Mouse (Mus musculus) granulocyte monocyte progenitor cell, adult 5-6 weeks (primary cell): ENCODE results near the gene Zfp626. TPM values are rescaled to one million over a fixed set of nuclear protein-coding genes. Genes with fewer than 3 reads are reported as not detected.
"Not testable (repeated sequence)": the region's sequence is repeated elsewhere in the genome, so short reads cannot be mapped to it uniquely, and the experiment has no call there.

Experiments
- ATAC-seq: replicated peaks from 2 replicates; pipeline ENCODE4 v1.8.0; 2016; ENCODE audit warnings: mild to moderate bottlenecking, moderate TSS enrichment, inconsistent platforms; ENCODE audit not compliant: poor library complexity, severe bottlenecking
- total RNA-seq, 2 experiments: library from RNA; stranded (forward) in 1 of 2; stranded (reverse) in 1 of 2; fragments of 200-712, 200-1000 nt in 1 of 2; fragments of >200 nt in 1 of 2; fragmentation: Nextera tagmentation in 1 of 2; gene quantifications; 2 replicates each; pipeline ENCODE4 v1.2.3; 2014 to 2017

Gene Zfp626
- total RNA-seq (2014; fragmentation: Nextera tagmentation) (9.5 and 10.6 TPM in 2 replicates), total RNA-seq (2017) (4.1 and 7.3 TPM in 2 replicates)

DNA sequence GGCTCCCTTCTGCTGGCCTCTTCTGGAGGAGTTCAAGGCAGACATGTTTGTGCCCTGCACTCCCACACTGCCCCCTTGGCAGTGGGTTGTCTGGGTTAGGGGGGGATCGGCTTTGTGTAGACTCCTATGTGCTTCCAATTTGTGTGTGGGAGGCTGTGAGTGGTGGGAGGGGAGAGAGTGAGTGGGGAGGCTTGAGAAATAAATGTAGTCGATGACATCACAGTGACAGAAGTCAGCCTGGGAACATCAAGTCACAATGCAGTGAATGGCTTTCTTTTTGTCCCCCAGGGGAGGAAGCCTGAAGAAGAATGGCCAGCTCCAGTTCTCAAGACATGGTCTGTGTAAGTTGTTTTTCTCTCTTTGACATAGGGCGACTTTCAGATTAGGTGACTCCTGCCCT lies at the start of gene Zfp626:
Zfp626 (plus strand) TSS at position 301 of the 400 bp plus-strand sequence.
- not testable (repeated sequence) for ATAC-seq

DNA sequence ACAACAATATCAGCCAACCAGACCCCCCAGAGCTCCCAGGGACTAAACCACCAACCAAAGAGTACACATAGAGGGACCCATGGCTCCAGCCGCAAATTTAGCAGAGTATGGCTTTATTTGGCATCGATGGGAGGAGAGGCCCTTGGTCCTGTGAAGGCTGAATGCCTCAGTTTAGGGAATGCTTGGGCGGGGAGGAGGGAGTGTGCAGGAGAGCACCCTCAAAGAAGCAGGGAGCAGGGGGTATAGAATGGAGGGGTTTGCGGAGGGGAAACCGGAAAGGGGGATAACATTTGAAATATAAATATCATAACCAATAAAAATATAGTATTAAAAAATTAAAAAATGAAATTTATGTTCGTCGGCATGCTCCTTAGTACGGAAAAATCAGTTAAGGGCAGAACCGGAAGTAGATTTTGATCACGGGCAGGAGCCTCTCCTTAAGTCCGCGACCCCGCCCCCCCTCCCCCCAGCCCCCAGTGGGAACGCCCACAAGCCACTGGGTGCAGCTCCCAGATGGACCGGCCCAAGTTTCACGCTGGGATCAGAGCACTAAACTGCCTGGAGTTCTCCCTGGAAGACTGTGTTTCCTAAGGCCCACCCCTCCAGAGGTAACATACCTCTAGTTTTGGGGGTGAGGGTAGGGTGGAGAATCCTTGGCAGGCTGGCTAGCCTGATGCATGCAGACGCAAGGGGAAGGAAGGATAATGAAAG lies 41.7 kb upstream of the Zfp626 start:
- 0 out of 2 replicates have a peak, but pooled peaks have one; percentile 17 for ATAC-seq

DNA sequence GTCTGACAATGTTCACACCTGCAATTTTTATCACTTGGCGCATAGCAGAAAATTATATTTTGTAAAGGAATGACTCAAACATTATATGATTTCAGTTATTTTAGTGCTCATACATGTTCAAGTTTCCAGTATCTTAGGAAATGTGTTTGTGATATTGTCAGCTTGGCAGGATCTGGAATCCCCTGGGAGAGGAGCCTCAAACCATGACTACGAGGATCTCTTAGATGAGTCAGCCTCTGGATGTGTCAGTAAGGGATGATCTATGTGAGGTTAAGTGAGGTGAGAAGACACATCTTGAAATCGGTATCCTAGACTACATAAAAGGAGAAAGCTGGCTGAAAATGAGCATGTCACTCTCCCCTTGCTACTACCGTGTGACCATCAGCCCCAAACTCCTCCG lies 17.7 kb upstream of the Zfp626 start:
- ATAC-seq, result no peak

DNA sequence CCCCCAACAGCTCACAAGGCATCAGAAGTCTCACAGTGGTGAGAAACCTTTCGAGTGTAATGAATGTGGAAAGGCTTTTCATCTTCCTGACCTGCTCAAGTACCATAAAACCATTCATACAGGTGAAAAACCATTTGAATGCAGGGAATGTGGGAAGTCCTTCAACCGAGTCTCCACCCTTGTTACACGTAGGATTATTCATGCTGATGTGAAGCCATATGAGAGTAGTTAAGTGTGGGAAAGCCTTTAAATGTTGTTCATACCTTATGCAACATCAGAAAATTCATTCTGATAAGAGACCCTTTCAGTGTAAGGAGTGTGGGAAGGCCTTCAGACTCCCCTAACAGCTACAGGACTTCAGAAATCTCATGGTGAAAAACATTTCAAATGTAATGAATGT lies 13.1 kb upstream of the Zfp626 start:
- ATAC-seq, result not testable (repeated sequence)

DNA sequence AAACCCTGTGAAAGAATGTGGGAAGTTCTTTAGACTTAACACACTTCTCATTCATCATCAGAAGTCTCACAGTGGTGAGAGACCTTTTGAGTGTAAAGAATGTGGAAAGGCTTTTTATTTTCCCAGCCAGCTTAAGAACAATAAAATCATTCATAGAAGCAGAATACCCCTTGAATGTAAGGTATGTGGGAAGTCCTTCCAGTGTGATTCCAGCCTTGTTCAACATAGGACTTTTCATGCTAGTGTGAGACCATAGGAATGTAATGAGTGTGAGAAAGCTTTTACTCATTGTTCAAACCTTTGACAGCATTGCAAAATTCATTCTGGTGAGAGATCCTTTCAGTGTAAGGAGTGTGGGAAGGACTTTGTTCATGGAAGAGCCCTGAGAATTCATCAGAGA lies 12.4 kb upstream of the Zfp626 start:
- ATAC-seq, result no peak

DNA sequence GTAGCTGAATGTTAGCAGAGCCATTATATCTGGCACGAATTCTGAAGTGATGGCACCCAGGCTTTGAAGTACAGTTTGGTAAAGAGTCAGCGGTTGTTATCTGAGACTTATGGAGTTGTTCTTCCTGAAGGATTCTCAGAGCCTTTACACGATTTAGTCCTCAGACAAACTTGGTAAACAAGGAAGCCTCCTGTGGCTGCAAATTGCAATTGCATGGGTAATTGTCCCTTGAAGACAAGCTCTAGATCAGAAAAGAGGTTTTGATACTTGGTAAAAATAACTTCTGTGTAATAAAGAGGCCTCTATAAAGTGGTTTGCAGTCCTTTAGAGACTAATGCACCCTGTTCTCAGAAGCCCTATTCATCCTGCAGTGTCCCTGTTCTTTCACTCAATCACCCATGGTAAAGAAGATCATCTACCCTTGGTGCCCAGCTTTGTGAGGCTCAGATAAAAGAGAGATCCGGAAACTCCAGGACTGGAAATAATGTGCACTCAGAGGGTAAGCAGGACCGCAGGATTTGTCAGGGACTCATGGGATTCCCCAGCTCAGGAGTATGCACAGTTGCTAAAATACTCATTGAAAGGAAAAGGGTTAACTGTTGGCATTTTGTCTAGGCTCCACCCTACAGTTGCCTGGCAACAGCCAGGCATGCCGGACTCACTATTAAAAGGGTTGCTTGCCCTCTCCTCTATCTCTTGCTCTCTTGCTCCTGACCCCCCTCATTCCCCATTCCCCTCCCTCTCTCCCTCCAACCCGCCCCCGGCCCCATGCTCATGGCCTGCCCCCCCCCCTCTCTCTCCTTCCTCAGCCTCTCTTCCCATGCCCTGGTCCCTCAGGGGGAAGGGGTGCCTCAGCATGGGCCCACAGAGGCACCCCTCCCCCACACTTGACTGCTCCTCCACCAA lies 8.8 kb upstream of the Zfp626 start:
- no peak for ATAC-seq

DNA sequence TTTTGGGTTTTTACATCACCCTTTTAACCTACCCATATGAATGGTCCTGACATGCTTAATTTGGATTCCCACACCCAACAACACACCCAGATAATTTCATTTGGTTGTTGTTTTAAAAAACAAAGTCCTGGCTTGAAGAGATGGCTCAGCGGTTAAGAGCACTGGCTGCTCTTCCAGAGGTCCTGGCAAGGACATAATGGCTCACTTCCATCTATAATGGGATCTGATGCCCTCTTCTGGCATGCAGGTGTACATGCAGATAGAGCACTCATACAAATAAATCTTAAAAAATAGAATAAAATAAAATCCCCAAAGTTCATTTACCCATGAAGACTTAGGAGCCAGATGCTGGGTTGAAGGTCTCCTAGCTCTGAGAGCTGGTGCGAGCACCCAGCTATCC lies 5.9 kb upstream of the Zfp626 start:
- no peak for ATAC-seq

DNA sequence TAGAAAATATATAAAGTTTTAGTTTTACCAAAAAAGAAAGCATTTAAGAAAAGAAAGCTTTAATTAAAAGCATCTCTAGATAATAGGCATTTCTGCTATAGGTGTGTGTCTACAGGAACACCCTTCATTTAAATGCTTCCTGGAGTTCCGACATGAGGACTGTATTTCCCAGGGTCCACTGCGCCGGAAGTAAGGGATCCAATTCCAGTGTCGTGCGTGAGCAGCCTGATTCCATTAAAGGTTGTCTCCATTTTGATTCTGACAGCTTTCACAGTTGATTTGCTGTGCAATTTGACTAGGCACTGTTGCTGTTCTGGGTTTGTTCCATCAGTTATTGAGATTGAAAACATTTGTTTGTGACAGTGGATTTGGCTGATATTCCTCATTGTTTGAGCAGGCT lies 4.0 kb upstream of the Zfp626 start:
- no peak for ATAC-seq

DNA sequence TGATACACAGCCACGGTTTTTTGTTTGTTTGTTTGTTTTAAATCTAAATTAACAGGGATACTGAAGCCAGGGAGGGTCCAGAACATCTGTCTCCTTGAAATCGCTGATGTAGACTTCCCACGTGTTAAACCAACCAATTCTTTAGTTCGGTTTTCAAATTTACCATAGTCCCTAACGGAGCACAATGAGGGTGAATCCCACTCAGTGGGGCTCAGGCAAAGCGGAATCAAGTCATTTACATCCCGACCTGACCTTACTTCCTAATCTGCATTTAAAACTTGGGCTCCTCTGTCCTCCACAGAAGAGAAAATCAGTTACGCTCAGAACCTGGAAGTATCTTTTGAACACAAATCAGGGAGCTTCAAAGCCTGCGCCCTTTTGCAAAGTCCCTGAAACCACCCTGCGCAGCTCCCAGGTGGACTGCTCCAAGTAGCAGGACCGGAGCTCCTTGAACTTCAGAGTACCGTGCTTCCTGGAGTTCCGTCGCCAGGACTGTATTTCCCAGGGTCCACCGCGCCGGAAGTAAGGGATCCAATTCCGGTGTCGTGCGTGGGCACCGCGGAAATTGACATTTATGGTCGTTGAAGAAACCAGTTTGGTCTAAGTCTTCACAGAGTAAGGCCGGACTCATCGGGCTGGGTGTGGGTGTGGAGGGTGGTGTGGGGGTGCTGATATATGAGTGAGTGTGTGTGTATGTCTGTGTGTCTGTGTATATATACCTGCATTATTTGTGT lies 2.5 kb upstream of the Zfp626 start:
- ATAC-seq, result peak; percentile 99

DNA sequence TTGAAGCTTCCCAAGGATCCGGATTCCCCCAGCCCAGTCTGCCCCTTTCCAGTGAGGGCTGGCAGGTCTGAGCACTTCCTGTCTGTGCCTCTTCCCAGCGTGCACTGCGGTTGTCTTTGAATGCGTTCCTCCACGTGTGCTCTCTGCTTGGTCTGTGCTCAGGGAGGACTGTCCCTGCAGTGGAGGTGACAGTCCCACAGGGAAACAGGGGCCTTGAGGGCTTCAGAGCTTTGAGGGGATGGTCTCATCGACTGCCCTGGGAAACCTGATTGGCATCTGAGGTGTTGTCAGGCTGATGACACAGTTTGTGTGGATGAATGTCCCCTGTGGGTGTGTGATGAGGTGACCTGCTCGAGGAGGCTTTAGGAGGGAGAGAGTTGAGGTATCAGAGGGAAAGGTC lies 309 bp downstream of the Zfp626 start:
- not testable (repeated sequence) for ATAC-seq

DNA sequence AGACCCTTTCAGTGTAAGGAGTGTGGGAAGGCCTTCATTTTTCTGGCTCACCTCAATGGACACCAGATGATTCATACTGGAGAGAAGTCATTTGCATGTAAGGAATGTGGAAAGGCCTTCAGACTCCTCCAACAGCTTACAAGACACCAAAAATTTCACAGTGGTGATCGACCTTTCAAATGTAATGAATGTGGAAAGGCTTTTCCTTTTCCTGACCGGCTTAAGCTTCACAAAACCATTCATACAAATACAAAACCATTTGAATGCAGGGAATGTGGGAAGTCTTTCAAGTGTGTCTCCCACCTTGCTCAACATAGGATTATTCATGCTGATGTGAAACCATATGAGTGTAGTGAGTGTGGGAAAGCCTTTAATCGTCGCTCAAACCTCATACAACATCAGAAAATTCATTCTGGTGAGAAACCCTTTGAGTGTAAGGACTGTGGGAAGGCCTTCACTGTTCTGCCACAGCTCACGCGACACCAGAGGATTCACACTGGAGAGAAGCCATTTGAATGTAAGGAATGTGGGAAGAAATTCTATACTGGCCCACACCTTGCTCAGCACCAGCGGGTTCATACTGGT lies 11.6 kb downstream of the Zfp626 start:
- no peak for ATAC-seq

DNA sequence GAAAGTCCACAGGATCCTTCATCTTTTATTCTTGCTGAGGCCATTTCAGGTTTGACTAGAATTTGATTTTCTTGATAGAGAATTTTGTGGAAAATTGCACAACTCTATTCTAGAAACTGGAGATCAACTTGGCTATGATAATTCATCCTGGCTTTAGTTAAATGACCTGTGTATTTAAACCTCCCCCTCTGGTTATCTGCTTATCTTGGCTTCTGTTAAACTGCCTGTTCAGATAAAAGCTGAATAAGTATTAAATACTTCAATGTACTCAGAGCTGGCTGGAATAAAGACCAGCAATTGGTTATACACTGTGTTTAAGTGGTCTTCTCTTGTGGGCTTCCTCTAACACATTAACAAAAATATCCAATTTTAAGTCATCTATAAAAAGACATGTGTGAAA lies 15.6 kb downstream of the Zfp626 start:
- no peak for ATAC-seq

DNA sequence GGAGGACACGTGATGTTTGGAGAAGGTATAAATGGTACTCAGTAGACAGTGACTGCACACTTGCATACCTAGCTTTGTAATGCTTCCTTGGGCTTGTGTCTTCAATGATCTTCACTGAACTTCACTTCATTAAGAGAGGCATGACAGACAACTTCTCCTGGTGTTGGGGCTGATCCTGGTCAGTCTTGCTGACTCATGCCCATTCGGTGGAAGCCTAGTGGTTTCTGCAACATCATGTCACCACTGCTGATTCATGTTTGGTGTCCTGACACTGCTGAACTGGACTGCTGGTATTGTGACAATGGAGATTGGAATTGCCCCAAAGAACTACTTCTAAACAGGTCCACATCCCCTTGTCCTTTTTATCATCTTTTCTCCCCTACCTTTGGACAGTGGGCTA lies 27.1 kb downstream of the Zfp626 start:
- no peak for ATAC-seq

DNA sequence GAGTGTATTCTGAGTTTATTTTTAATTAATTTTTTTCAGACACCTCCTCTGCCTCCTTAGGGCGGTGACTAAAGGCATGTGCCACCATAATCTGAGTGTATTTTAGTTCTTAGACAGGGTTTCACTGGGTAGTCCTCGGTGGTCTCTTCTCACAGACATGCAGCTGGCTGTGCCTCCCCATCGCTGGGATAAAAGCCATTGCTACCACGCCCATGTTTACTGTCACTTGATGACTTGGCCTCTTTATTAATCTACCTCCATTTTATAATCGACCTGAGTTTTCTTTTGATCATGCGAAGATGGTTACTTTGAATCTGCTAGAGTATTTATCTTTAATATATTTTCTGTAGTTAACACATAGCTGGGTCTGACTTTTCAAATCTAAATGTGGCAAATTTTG lies 30.9 kb downstream of the Zfp626 start:
- no peak for ATAC-seq

DNA sequence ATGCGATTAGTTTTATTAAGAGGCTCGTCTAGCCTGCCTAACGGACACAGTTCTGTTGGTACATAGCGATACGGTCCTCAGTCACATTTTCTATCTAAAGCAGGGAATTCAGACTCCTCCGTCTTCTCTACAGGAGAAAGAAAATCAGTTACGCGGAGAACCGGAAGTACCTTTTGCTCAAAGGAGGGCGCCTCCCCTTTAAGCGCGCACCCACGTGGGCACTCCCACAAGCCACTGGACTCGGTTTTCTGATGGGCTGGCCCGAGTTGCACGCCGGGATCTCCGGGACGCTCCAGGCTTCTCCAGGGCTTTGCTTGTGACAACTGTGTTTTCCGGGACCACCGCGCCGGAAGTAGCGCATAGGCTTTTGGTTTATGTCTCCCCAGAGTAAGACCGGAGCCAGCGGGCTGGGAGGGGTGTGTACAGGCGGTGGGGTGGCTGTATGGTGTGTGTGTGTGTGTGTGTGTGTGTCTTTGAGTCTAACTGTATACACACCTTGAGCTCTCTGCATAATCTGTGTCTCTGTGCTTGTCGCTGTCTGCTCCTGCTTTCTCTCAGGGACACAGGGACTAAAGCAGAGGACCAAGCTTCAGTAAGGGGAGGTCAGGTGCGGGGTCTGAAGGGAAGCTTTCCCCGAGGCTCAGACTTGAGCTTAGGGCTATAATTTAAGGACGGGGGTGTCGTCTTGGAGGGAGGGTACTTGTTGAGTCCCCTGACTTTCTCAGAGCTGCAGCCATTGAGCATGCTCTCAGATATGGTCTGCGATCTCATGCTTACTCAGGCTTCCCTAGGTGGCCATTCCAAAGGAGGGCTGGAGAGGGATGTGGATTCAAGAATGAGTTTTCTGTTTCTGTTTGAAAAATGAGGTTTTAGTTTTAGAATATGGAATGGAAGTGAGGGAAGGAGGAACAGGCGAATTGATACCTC lies 31.6 kb downstream of the Zfp626 start, which contains the start of gene Zfp59:
Zfp59 (plus strand) TSS at position 285 of the 927 bp plus-strand sequence.
- ATAC-seq, result peak; percentile 99

DNA sequence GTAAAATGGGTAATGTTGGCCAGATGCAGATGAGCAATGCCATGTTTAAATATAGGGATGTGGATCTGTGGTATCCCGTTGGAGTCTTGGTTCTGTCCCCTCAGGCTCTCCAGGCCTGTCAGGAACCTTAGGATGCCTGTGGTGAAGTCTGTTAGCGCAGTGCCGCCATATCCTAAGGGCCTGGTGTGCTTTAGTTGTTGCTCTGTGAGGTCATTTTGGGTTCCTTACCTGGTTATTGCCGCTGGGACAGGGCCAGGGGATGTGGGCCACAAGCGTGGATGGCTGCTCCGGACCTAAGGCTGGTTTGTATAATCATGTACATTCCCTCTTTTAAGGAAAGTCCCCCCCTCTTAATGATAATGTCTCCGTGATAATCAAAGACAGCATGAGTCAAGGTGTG lies 32.6 kb downstream of the Zfp626 start:
- ATAC-seq, result no peak

DNA sequence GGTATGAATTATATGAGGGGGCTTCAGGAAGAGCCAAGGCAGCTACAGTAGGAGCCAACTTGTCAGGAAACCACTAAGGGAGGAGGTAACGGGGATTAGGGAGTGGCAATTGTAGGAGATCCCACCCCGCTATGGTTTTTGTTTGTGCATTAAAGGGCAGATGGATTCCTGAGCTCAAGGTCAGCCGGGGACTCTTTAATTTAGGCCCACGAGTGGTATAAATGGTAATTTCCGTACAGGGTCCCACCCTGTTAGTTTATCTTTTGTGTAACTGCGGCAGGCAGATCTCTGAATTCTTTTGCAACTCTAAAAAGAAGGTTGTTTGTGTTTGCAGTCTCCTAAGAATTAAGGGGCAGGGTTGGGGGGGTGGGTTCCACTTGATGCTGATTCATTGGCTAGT lies 33.1 kb downstream of the Zfp626 start:
- ATAC-seq, result no peak

DNA sequence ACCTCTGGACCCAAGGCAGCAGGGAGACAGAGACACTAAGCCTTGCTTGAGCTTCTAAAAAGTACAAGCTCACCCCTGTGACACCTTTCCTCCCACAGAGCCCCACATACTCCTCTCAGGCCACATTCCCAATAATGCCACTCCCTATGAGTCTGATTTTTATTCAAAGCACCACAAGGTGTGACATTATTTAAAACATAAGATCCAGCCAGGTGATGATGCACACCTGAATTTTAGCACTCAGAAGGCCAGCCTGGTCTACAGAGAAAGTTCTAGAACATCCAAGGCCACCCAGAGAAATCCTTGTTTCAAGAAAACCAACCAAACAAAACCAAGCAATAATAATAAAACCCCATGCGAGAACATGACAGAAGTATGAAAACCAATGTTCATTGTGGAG lies 50.2 kb downstream of the Zfp626 start, which contains the start of gene Zfp607a:
Zfp607a (plus strand) TSS at position 301 of the 400 bp plus-strand sequence.
- ATAC-seq, result no peak
